In the genomic region with DNA sequence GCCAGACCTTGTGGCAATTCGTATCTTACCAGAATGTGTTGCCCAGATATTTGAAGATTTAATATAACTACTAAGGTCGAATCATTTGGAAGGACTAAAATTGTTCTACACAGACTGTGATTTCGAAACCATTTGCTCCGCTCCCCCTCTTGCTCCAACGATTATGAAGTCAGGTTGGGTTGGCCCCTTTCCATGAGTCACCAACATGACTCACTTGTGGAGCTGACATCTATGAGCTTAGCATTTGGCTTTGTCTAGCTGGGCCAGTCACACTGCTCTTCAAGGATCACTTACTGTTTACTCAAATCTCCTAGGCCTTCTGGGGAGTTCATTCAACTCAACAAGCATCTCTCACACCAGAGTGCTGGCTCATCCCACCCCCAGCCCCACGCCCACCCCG, we compare ENCODE assay signal across 9 mouse cellular contexts. TPM values are rescaled to one million over a fixed set of nuclear protein-coding genes. Genes with fewer than 3 reads are reported as not detected.
DNase-seq lines count a peak whose midpoint lies in the region; ATAC-seq lines count a peak whose summit lies in the region.
"Had no signal": no experiment of that assay in that cellular context is flagged by ENCODE, and none has a peak within 500 bp of the region (broad histone marks: within the 10 kb centered on the region; RNA-seq: fewer than 3 reads in every experiment).

No protein-coding gene starts in this region.

- intact Hi-C loops in left cerebral cortex, postnatal 25 days (cut with DNase I) = no loop called here

- DNase-seq in right cerebral cortex, adult 18-20 months = peak; percentile 27
- no peak for DNase-seq in right cerebral cortex, postnatal 4 days
- peak; percentile 66 for DNase-seq in adrenal gland, postnatal 25 days
- peak; percentile 52 to 82 for DNase-seq in urinary bladder, postnatal 36 days (ENCODE audit: low spot score in 2 of 2)
- DNase-seq in left cerebral cortex, postnatal 25 days (ENCODE audit: low spot score in 2 of 2) = no peak
- no peak for DNase-seq in thymus, postnatal 14 days
- DNase-seq in right cerebral cortex, adult 2 months (ENCODE audit: low spot score in 2 of 2) = no peak

- peak; percentile 55 for ATAC-seq in inflammation-experienced regulatory T-cells, adult 6 months
- ATAC-seq: midbrain, embryonic 16.5 days had no signal

RNA-seq across cellular contexts. Expression of a gene that starts 7.8 kb away (rescaled TPM):
- total RNA-seq in adrenal gland, postnatal 25 days (2021) = 18.1 and 31.4 TPM in 2 replicates
- polyA plus RNA-seq in inflammation-experienced regulatory T-cells, adult 6 months (2017; shearing (Covaris generic)) = 10 to 100 TPM; 14.3 to 23.5 (median 22.1) TPM
- total RNA-seq in left cerebral cortex, postnatal 25 days (2021) = 1 to 10 TPM; 2.2 to 2.5 TPM

RNA-seq across cellular contexts. Expression of a gene that starts 19.7 kb away (rescaled TPM):
- total RNA-seq in adrenal gland, postnatal 25 days (2021) = 38.3 and 57.5 TPM in 2 replicates
- polyA plus RNA-seq in inflammation-experienced regulatory T-cells, adult 6 months (2017; shearing (Covaris generic)) = 10 to 100 TPM; 50.2 to 72.7 (median 54.4) TPM
- total RNA-seq in left cerebral cortex, postnatal 25 days (2021) = 100 to 1,000 TPM; 110 to 115 TPM

RNA-seq across cellular contexts. Expression of a gene that starts 39.4 kb away (rescaled TPM):
- total RNA-seq in adrenal gland, postnatal 25 days (2021) = 6.7 and 9.1 TPM in 2 replicates
- 10 to 100 TPM in 1 of 3 experiments, 1 to 10 TPM in 2; 6.6 to 12.8 (median 7.5) TPM for polyA plus RNA-seq in inflammation-experienced regulatory T-cells, adult 6 months (2017; shearing (Covaris generic))
- total RNA-seq in left cerebral cortex, postnatal 25 days (2021) = 10 to 100 TPM; 45.6 to 62.4 TPM

Comparison
In these comparisons a context has a peak if more than half of its experiments do, and no peak if none do; other contexts are left out.
1. DNase-seq: peak in right cerebral cortex, adult 18-20 months (single experiment), adrenal gland, postnatal 25 days (single experiment) and urinary bladder, postnatal 36 days (2 of 2); none in right cerebral cortex, postnatal 4 days (single experiment), left cerebral cortex, postnatal 25 days (0 of 2), thymus, postnatal 14 days (single experiment) and right cerebral cortex, adult 2 months (0 of 2).